ENCODE assay signal across 10 mouse cellular contexts in genomic region chr1:151572601-151573320, GRCm38 (mm10). TPM values are rescaled to one million over a fixed set of nuclear protein-coding genes. Genes with fewer than 3 reads are reported as not detected.
DNase-seq lines count a peak whose midpoint lies in the region; ATAC-seq and TF ChIP-seq lines count a peak whose summit lies in the region.
"Had no signal": no experiment of that assay in that cellular context is flagged by ENCODE, and none has a peak within 500 bp of the region (broad histone marks: within the 10 kb centered on the region; RNA-seq: fewer than 3 reads in every experiment).

No protein-coding gene starts in this region.

- no peak for ATAC-seq in embryonic facial prominence, embryonic 14.5 days (ENCODE audit: low read depth)
- no peak for ATAC-seq in limb, embryonic 15.5 days (ENCODE audit: insufficient number of reproducible peaks, low FRiP score, low TSS enrichment, low read depth)

- no peak overlapping the region for H3K9ac ChIP-seq in embryonic facial prominence, embryonic 14.5 days (ENCODE audit: low read depth, low read length)
- peak overlapping the region; percentile 94 for H3K9ac ChIP-seq in CH12.LX (ENCODE audit: insufficient read depth, low read depth)
- no peak overlapping the region for H3K9ac ChIP-seq in limb, embryonic 15.5 days
- H3K9ac ChIP-seq: liver, embryonic 14.5 days had no signal

- no peaks in the 10 kb centered on the region for H3K9me3 ChIP-seq in embryonic facial prominence, embryonic 14.5 days (ENCODE audit: control insufficient read depth, low read length)
- no peaks in the 10 kb centered on the region for H3K9me3 ChIP-seq in embryonic facial prominence, embryonic 10.5 days
- H3K9me3 ChIP-seq in CH12.LX (replicated peaks; ENCODE audit: low read length) = peaks cover 3% of the 10 kb centered on the region
- no peaks in the 10 kb centered on the region for H3K9me3 ChIP-seq in limb, embryonic 15.5 days
- no peaks in the 10 kb centered on the region for H3K9me3 ChIP-seq in forebrain, embryonic 10.5 days

- no peak for TF ChIP-seq POLR2A in CH12.LX (IDR thresholded peaks at IDR 0.05; ENCODE audit: low read depth, low read length)

- no peak for TF ChIP-seq EP300 in CH12.LX (IDR thresholded peaks at IDR 0.05; ENCODE audit: low read length)

- H3K36me3 ChIP-seq in embryonic facial prominence, embryonic 14.5 days (ENCODE audit: control insufficient read depth, insufficient read depth, low read length) = no peaks in the 10 kb centered on the region
- no peaks in the 10 kb centered on the region for H3K36me3 ChIP-seq in embryonic facial prominence, embryonic 10.5 days (replicated peaks)
- H3K36me3 ChIP-seq in CH12.LX (replicated peaks in 1 of 2; ENCODE audit: control insufficient read depth in 1 of 2, insufficient read depth in 1 of 2, low read length in 1 of 2) = peaks cover 21 to 26% of the 10 kb centered on the region in 2 experiments
- no peaks in the 10 kb centered on the region for H3K36me3 ChIP-seq in limb, embryonic 15.5 days
- no peaks in the 10 kb centered on the region for H3K36me3 ChIP-seq in forebrain, embryonic 10.5 days (replicated peaks)

- dilution Hi-C loops in CH12.LX (cut with MboI; ENCODE audit: extremely low pct_ligation_motif_present, extremely low pct_unique_long_range_greater_than_20kb, low sequenced_read_pairs) = no loop called here

- peak; percentile 33 for TF ChIP-seq CTCF in layer of hippocampus, adult 2 months (conservative IDR thresholded peaks at IDR 0.05)
- no peak for TF ChIP-seq CTCF in CH12.LX (conservative IDR thresholded peaks at IDR 0.05 in 1 of 2, IDR thresholded peaks at IDR 0.05 in 1 of 2; ENCODE audit: low read depth in 2 of 2, low read length in 2 of 2)

- H3K79me2 ChIP-seq in CH12.LX (replicated peaks; ENCODE audit: control insufficient read depth, extremely low read depth, insufficient read depth, poor library complexity, severe bottlenecking) = peaks cover 18% of the 10 kb centered on the region

- TF ChIP-seq RAD21 in CH12.LX (IDR thresholded peaks at IDR 0.05; ENCODE audit: low read depth, low read length) = no peak

- in situ Hi-C loops in CH12.LX (cut with MboI; ENCODE audit: low pct_ligation_motif_present, low pct_unique_long_range_greater_than_20kb, low sequenced_read_pairs) = no loop called here

- peak overlapping the region; percentile 94 for H3K4me2 ChIP-seq in embryonic facial prominence, embryonic 14.5 days (ENCODE audit: low read depth, low read length)
- H3K4me2 ChIP-seq in CH12.LX (ENCODE audit: insufficient read depth, low read depth, poor library complexity, severe bottlenecking) = peak overlapping the region; percentile 62
- H3K4me2 ChIP-seq in limb, embryonic 15.5 days = peak overlapping the region; percentile 91

- no peak overlapping the region for H3K27ac ChIP-seq in embryonic facial prominence, embryonic 14.5 days (replicated peaks; ENCODE audit: low read depth, low read length)
- H3K27ac ChIP-seq in embryonic facial prominence, embryonic 10.5 days (replicated peaks) = no peak overlapping the region
- no peak overlapping the region for H3K27ac ChIP-seq in layer of hippocampus, adult 2 months
- H3K27ac ChIP-seq in CH12.LX (ENCODE audit: insufficient read depth, low read depth) = peak overlapping the region; percentile 66
- H3K27ac ChIP-seq in limb, embryonic 15.5 days = peak overlapping the region; percentile 54; the same call in 1 of the 2 replicates
- H3K27ac ChIP-seq in forebrain, embryonic 10.5 days = no peak overlapping the region
- H3K27ac ChIP-seq: liver, embryonic 14.5 days had no signal

- no peak for DNase-seq in embryonic facial prominence, embryonic 14.5 days (ENCODE audit: low spot score)
- no peak for DNase-seq in embryonic facial prominence, embryonic 10.5 days (ENCODE audit: low spot score)
- no peak for DNase-seq in layer of hippocampus, adult 2 months (ENCODE audit: low spot score in 2 of 2)
- no peak for DNase-seq in layer of hippocampus, adult 18-20 months (ENCODE audit: low spot score in 2 of 2)
- DNase-seq in CH12.LX (ENCODE audit: extremely low read depth) = peak; percentile 41
- no peak for DNase-seq in right cerebral cortex, postnatal 14 days
- DNase-seq in forebrain, embryonic 10.5 days (ENCODE audit: extremely low spot score, low spot score) = no peak
- DNase-seq: cerebellum, postnatal 25 days had no signal

- peaks cover 10% of the 10 kb centered on the region; the same call in 1 of the 2 replicates for H3K27me3 ChIP-seq in embryonic facial prominence, embryonic 14.5 days (replicated peaks; ENCODE audit: control insufficient read depth, insufficient read depth, low read length)
- peaks cover 48% of the 10 kb centered on the region for H3K27me3 ChIP-seq in embryonic facial prominence, embryonic 10.5 days (replicated peaks; ENCODE audit: low read depth, poor library complexity, severe bottlenecking)
- H3K27me3 ChIP-seq in CH12.LX (replicated peaks) = no peaks in the 10 kb centered on the region
- peaks cover 7% of the 10 kb centered on the region; the same call in 1 of the 2 replicates for H3K27me3 ChIP-seq in limb, embryonic 15.5 days
- peaks cover 53% of the 10 kb centered on the region for H3K27me3 ChIP-seq in forebrain, embryonic 10.5 days (ENCODE audit: poor library complexity, severe bottlenecking)

- peak overlapping the region; percentile 58; the same call in 1 of the 2 replicates for H3K4me3 ChIP-seq in embryonic facial prominence, embryonic 14.5 days (ENCODE audit: low read depth, low read length)
- H3K4me3 ChIP-seq in embryonic facial prominence, embryonic 10.5 days = no peak overlapping the region
- no peak overlapping the region for H3K4me3 ChIP-seq in layer of hippocampus, adult 2 months
- peak overlapping the region; percentile 52 to 80 (median 65) for H3K4me3 ChIP-seq in CH12.LX (replicated peaks in 1 of 3; ENCODE audit: low read depth in 2 of 3, low read length in 2 of 3, poor library complexity in 1 of 3)
- H3K4me3 ChIP-seq in limb, embryonic 15.5 days = peak overlapping the region; percentile 57
- no peak overlapping the region for H3K4me3 ChIP-seq in forebrain, embryonic 10.5 days

- H3K4me1 ChIP-seq in embryonic facial prominence, embryonic 14.5 days (ENCODE audit: control insufficient read depth, insufficient read depth, low read length) = peaks cover 7% of the 10 kb centered on the region; the same call in 1 of the 2 replicates
- H3K4me1 ChIP-seq in embryonic facial prominence, embryonic 10.5 days = peaks cover 19% of the 10 kb centered on the region
- H3K4me1 ChIP-seq in CH12.LX (ENCODE audit: control insufficient read depth in 1 of 2, insufficient read depth in 2 of 2) = peaks cover 0 to 31% of the 10 kb centered on the region in 2 experiments; a peak in 2 of 4 replicates
- peaks cover 18% of the 10 kb centered on the region for H3K4me1 ChIP-seq in limb, embryonic 15.5 days
- H3K4me1 ChIP-seq in forebrain, embryonic 10.5 days = peaks cover 22% of the 10 kb centered on the region

- 77% methylated on average over 7 of the region's 7 CpGs for whole genome bisulfite sequencing in embryonic facial prominence, embryonic 14.5 days
- WGBS in embryonic facial prominence, embryonic 10.5 days = 79% methylated on average over 7 of the region's 7 CpGs
- WGBS in limb, embryonic 15.5 days = 64% methylated on average over 7 of the region's 7 CpGs
- WGBS in forebrain, embryonic 10.5 days = 83% methylated on average over 7 of the region's 7 CpGs

TF ChIP-seq in CH12.LX, 34 proteins besides CTCF, POLR2A, EP300 and RAD21:
- peak; percentile 23; the same call in 1 of the 2 replicates for TF ChIP-seq NELFE (IDR thresholded peaks at IDR 0.05; ENCODE audit: low read depth, low read length)
- TF ChIP-seq MAFK (IDR thresholded peaks at IDR 0.05; ENCODE audit: insufficient replicate concordance, low read length) = no peak
- TF ChIP-seq UBTF (IDR thresholded peaks at IDR 0.05; ENCODE audit: low read depth, low read length) = 0 out of 2 replicates have a peak, but pooled peaks have one; percentile 51
- TF ChIP-seq ZMIZ1 (IDR thresholded peaks at IDR 0.05; ENCODE audit: low read depth, low read length) = peak; percentile 55; the same call in 1 of the 2 replicates
- TF ChIP-seq CHD1 (IDR thresholded peaks at IDR 0.05; ENCODE audit: low read depth, low read length) = no peak
- 0 out of 2 replicates have a peak, but pooled peaks have one; percentile 19 for TF ChIP-seq MAX (IDR thresholded peaks at IDR 0.05; ENCODE audit: low read length)
- TF ChIP-seq RCOR1 (conservative IDR thresholded peaks at IDR 0.05; ENCODE audit: low read depth, low read length) = no peak
- no peak for TF ChIP-seq JUN (IDR thresholded peaks at IDR 0.05; ENCODE audit: insufficient read depth, low read depth, low read length)
- TF ChIP-seq ZKSCAN1 (IDR thresholded peaks at IDR 0.05; ENCODE audit: borderline replicate concordance, low read depth, low read length) = no peak
- no peak for TF ChIP-seq CHD2 (IDR thresholded peaks at IDR 0.05; ENCODE audit: low read length)
- TF ChIP-seq MYC (IDR thresholded peaks at IDR 0.05; ENCODE audit: low read depth, low read length) = no peak
- no peak for TF ChIP-seq JUND (conservative IDR thresholded peaks at IDR 0.05; ENCODE audit: low read depth, low read length)
- no peak for TF ChIP-seq E2F4 (IDR thresholded peaks at IDR 0.05; ENCODE audit: insufficient replicate concordance, low read depth, low read length)
- no peak for TF ChIP-seq HCFC1 (IDR thresholded peaks at IDR 0.05; ENCODE audit: low read depth, low read length)
- TF ChIP-seq MXI1 (IDR thresholded peaks at IDR 0.05; ENCODE audit: low read depth, low read length) = peak; percentile 67; the same call in 1 of the 2 replicates
- TF ChIP-seq MAZ (IDR thresholded peaks at IDR 0.05; ENCODE audit: low read depth, low read length) = 0 out of 2 replicates have a peak, but pooled peaks have one; percentile 36
- peak; percentile 27; the same call in 1 of the 2 replicates for TF ChIP-seq TCF12 (IDR thresholded peaks at IDR 0.05; ENCODE audit: low read depth, low read length)
- TF ChIP-seq SIN3A (IDR thresholded peaks at IDR 0.05; ENCODE audit: low read length) = 0 out of 2 replicates have a peak, but pooled peaks have one; percentile 35

RNA-seq across cellular contexts. Expression of gene Fam129a, which starts 1.8 kb away (rescaled TPM):
- polyA plus RNA-seq in embryonic facial prominence, embryonic 14.5 days (2014; fragmentation: Nextera tagmentation; extraction: Ambion mirVana) = 12.2 and 16.3 TPM in 2 replicates
- 0.53 and 1.00 TPM in 2 replicates for polyA plus RNA-seq in embryonic facial prominence, embryonic 10.5 days (2016; fragmentation: Nextera tagmentation; extraction: Ambion mirVana)
- total RNA-seq in layer of hippocampus, adult 2 months (2021) = 1 to 10 TPM; 1.4 to 1.7 TPM
- total RNA-seq in layer of hippocampus, adult 18-20 months (2021) = 1 to 10 TPM; 1.8 to 2.0 TPM
- total RNA-seq in CH12.LX (2012; rRNA removed) (25.9 and 48.3 TPM in 2 replicates), CH12.LX (2014; rRNA removed) (30.8 and 37.0 TPM in 2 replicates)
- polyA plus RNA-seq in CH12.LX (2012; ENCODE audit: insufficient read length, low read depth) = 26.2 and 27.8 TPM in 2 replicates
- polyA plus RNA-seq in limb, embryonic 15.5 days (2015; fragmentation: Nextera tagmentation; extraction: Ambion mirVana) = 24.2 and 25.2 TPM in 2 replicates
- polyA plus RNA-seq in forebrain, embryonic 10.5 days (2016; fragmentation: Nextera tagmentation; extraction: Ambion mirVana) = 0.46 and 0.59 TPM in 2 replicates

Comparison
In these comparisons a context has a peak if more than half of its experiments do, and no peak if none do; other contexts are left out.
1. H3K4me3 ChIP-seq: peak in embryonic facial prominence, embryonic 14.5 days (single experiment), CH12.LX (3 of 3) and limb, embryonic 15.5 days (single experiment); none in embryonic facial prominence, embryonic 10.5 days (single experiment), layer of hippocampus, adult 2 months (single experiment) and forebrain, embryonic 10.5 days (single experiment).
2. H3K27ac ChIP-seq: peak in CH12.LX (single experiment) and limb, embryonic 15.5 days (single experiment); none in embryonic facial prominence, embryonic 14.5 days (single experiment), embryonic facial prominence, embryonic 10.5 days (single experiment), layer of hippocampus, adult 2 months (single experiment) and forebrain, embryonic 10.5 days (single experiment).
3. Peak in every context shown above with its lines, with median percentiles within 50 percentile points of each other: H3K4me2 ChIP-seq.